Comparison of ENCODE assay signal across 22 mouse cellular contexts in the genomic region with DNA sequence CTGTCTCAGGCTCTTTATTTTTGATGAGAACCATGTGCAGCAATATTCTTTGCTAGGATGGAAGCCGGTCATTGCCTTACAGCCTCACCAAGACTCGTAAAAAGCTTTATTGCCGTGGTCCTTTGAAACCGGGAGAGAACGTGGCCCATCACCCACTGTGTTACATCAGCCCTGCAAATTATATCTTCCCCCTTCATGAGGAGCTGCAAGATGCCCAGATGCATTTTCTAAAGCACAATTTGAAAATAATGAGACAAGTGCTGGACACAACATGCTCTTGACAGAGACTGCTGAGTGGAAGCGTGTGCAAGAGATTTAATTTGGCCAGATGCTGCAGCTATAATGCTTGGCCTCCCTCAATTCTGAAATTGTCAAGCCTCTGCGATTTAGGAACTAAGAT.
DNase-seq lines count a peak whose midpoint lies in the region; ATAC-seq and TF ChIP-seq lines count a peak whose summit lies in the region.
"Had no signal": no experiment of that assay in that cellular context is flagged by ENCODE, and none has a peak within 500 bp of the region (broad histone marks: within the 10 kb centered on the region; RNA-seq: fewer than 3 reads in every experiment).

No protein-coding gene starts in this region.

- peak; percentile 16; the same call in 1 of the 2 replicates for ATAC-seq in limb, embryonic 11.5 days (ENCODE audit: insufficient number of reproducible peaks, low FRiP score, low TSS enrichment, low read depth)
- no peak for ATAC-seq in limb, embryonic 14.5 days (ENCODE audit: low FRiP score, low read depth)
- ATAC-seq: CD4-positive, CD25-positive, alpha-beta regulatory T cell, adult 4 months; intestine, embryonic 16.5 days had no signal

- DNase-seq in cerebellum, postnatal 10 days: peak; percentile 35 to 49
- no peak for DNase-seq in cerebellum, adult 2 months
- peak; percentile 53 for DNase-seq in heart, adult 11 months
- DNase-seq in heart, adult 8-10 months (ENCODE audit: low spot score): no peak
- DNase-seq in limb, embryonic 11.5 days (ENCODE audit: low spot score): peak; percentile 44
- no peak for DNase-seq in limb, embryonic 10.5 days (ENCODE audit: low spot score)
- peak; percentile 6 for DNase-seq in limb, embryonic 14.5 days (ENCODE audit: low spot score)
- DNase-seq in right cerebral cortex, adult 18-20 months: no peak
- DNase-seq: adrenal gland, adult 8-10 months; adrenal gland, postnatal 36 days; B cell, adult 2 months; cerebellum, adult 11 months; cerebellum, adult 9-10 months; cerebellum, postnatal 36 days; heart, postnatal 36 days had no signal

- H3K4me2 ChIP-seq in limb, embryonic 11.5 days (ENCODE audit: low read depth, severe bottlenecking): no peak overlapping the region
- H3K4me2 ChIP-seq in limb, embryonic 14.5 days (replicated peaks; ENCODE audit: low read depth, low read length, severe bottlenecking): no peak overlapping the region
- H3K4me2 ChIP-seq: embryonic facial prominence, embryonic 15.5 days; heart, embryonic 13.5 days; hindbrain, embryonic 12.5 days had no signal

- 72% methylated on average over 7 of the region's 7 CpGs for WGBS in cerebellum, adult 2 months
- WGBS in limb, embryonic 11.5 days: 24% methylated on average over 7 of the region's 7 CpGs
- 42% methylated on average over 7 of the region's 7 CpGs for WGBS in limb, embryonic 10.5 days
- 18% methylated on average over 7 of the region's 7 CpGs for WGBS in limb, embryonic 14.5 days

- H3K27ac ChIP-seq in cerebellum, adult 2 months (ENCODE audit: insufficient read depth, low read length): no peak overlapping the region
- H3K27ac ChIP-seq in limb, embryonic 11.5 days (replicated peaks; ENCODE audit: low read depth, low read length): no peak overlapping the region
- H3K27ac ChIP-seq in limb, embryonic 10.5 days: no peak overlapping the region
- no peak overlapping the region for H3K27ac ChIP-seq in limb, embryonic 14.5 days (replicated peaks; ENCODE audit: low read depth, low read length)
- H3K27ac ChIP-seq: embryonic facial prominence, embryonic 15.5 days; heart, embryonic 13.5 days; hindbrain, embryonic 12.5 days had no signal

- H3K4me1 ChIP-seq in cerebellum, adult 2 months (ENCODE audit: control insufficient read depth, insufficient read depth, low read length): no peaks in the 10 kb centered on the region; the same call in 1 of the 2 replicates
- H3K4me1 ChIP-seq in limb, embryonic 11.5 days (ENCODE audit: control insufficient read depth, insufficient read depth, low read length): peaks cover 5% of the 10 kb centered on the region; the same call in 1 of the 2 replicates
- H3K4me1 ChIP-seq in limb, embryonic 10.5 days: peaks cover 11% of the 10 kb centered on the region
- no peaks in the 10 kb centered on the region for H3K4me1 ChIP-seq in limb, embryonic 14.5 days (ENCODE audit: control insufficient read depth, insufficient read depth, low read length)
- H3K4me1 ChIP-seq: embryonic facial prominence, embryonic 15.5 days; heart, embryonic 13.5 days had no signal

- H3K36me3 ChIP-seq in limb, embryonic 11.5 days (ENCODE audit: control insufficient read depth, insufficient read depth, low read length): no peaks in the 10 kb centered on the region
- no peaks in the 10 kb centered on the region for H3K36me3 ChIP-seq in limb, embryonic 10.5 days
- no peaks in the 10 kb centered on the region for H3K36me3 ChIP-seq in limb, embryonic 14.5 days (ENCODE audit: control insufficient read depth, insufficient read depth, low read length)
- H3K36me3 ChIP-seq: embryonic facial prominence, embryonic 15.5 days; G1E; heart, embryonic 13.5 days; hindbrain, embryonic 12.5 days had no signal

- H3K9ac ChIP-seq in limb, embryonic 11.5 days (ENCODE audit: low read length): no peak overlapping the region
- no peak overlapping the region for H3K9ac ChIP-seq in limb, embryonic 14.5 days (ENCODE audit: low read depth, low read length, severe bottlenecking)
- H3K9ac ChIP-seq: embryonic facial prominence, embryonic 15.5 days; heart, embryonic 13.5 days; hindbrain, embryonic 12.5 days had no signal

- H3K4me3 ChIP-seq in cerebellum, adult 2 months (replicated peaks; ENCODE audit: insufficient read depth, low read depth, low read length): no peak overlapping the region
- H3K4me3 ChIP-seq in limb, embryonic 11.5 days (ENCODE audit: low read depth, low read length): no peak overlapping the region
- no peak overlapping the region for H3K4me3 ChIP-seq in limb, embryonic 10.5 days
- H3K4me3 ChIP-seq in limb, embryonic 14.5 days (replicated peaks; ENCODE audit: low read length): no peak overlapping the region
- H3K4me3 ChIP-seq: embryonic facial prominence, embryonic 15.5 days; erythroblast, embryonic 14.5 days; heart, embryonic 13.5 days; hindbrain, embryonic 12.5 days had no signal

- H3K9me3 ChIP-seq in limb, embryonic 11.5 days (ENCODE audit: control insufficient read depth, low read length): no peaks in the 10 kb centered on the region
- H3K9me3 ChIP-seq in limb, embryonic 10.5 days (replicated peaks): no peaks in the 10 kb centered on the region
- H3K9me3 ChIP-seq in limb, embryonic 14.5 days (ENCODE audit: control insufficient read depth, low read length): no peaks in the 10 kb centered on the region
- H3K9me3 ChIP-seq: embryonic facial prominence, embryonic 15.5 days; heart, embryonic 13.5 days; hindbrain, embryonic 12.5 days had no signal

- TF ChIP-seq POLR2A in cerebellum, adult 2 months (IDR thresholded peaks at IDR 0.05; ENCODE audit: borderline replicate concordance, insufficient read depth, low read length): no peak
- no peak for TF ChIP-seq POLR2A in limb, embryonic 14.5 days (IDR thresholded peaks at IDR 0.05; ENCODE audit: borderline replicate concordance, extremely low read depth, insufficient read depth, insufficient read length)

- no peak for TF ChIP-seq CTCF in cerebellum, adult 2 months (IDR thresholded peaks at IDR 0.05; ENCODE audit: borderline replicate concordance, insufficient read depth, low read depth, low read length)

- H3K27me3 ChIP-seq in cerebellum, adult 2 months (ENCODE audit: control insufficient read depth, insufficient read depth, low read length): no peaks in the 10 kb centered on the region
- no peaks in the 10 kb centered on the region for H3K27me3 ChIP-seq in limb, embryonic 11.5 days (ENCODE audit: control insufficient read depth, insufficient read depth, low read length)
- H3K27me3 ChIP-seq in limb, embryonic 10.5 days (ENCODE audit: low read depth, poor library complexity, severe bottlenecking): no peaks in the 10 kb centered on the region
- H3K27me3 ChIP-seq in limb, embryonic 14.5 days (ENCODE audit: control insufficient read depth, insufficient read depth, low read length): no peaks in the 10 kb centered on the region
- H3K27me3 ChIP-seq: embryonic facial prominence, embryonic 15.5 days; heart, embryonic 13.5 days; hindbrain, embryonic 12.5 days had no signal

Comparison
In these comparisons a context has a peak if more than half of its experiments do, and no peak if none do; other contexts are left out.
1. DNase-seq: peak in cerebellum, postnatal 10 days (2 of 2), heart, adult 11 months (single experiment), limb, embryonic 11.5 days (single experiment) and limb, embryonic 14.5 days (single experiment); none in cerebellum, adult 2 months (0 of 2), heart, adult 8-10 months (single experiment), limb, embryonic 10.5 days (single experiment) and right cerebral cortex, adult 18-20 months (single experiment).